Mouse (Mus musculus): ENCODE data around the gene Slc36a2. TPM values are rescaled to one million over a fixed set of nuclear protein-coding genes. Genes with fewer than 3 reads are reported as not detected.

Slc36a2 gene
- polyA plus RNA-seq, 1 experiment from 2014 or later: 51.1 TPM

GRCm38 (mm10) chr11:55170501-55170900 is 14.4 kb downstream of the Slc36a2 start:
- no peak for ATAC-seq (ENCODE audit: low read depth)
- no peaks in the 10 kb centered on the region; the same call in none of the 2 replicates for H3K4me1 ChIP-seq (ENCODE audit: control insufficient read depth, low read depth, low read length)

GRCm38 (mm10) chr11:55168914-55169313 is 16.0 kb downstream of the Slc36a2 start:
- peak overlapping the region; percentile 56; the same call in 1 of the 2 replicates for H3K27ac ChIP-seq (ENCODE audit: low read length)

More at GRCm38 (mm10) chr11:55170501-55170900, 14.4 kb downstream of the Slc36a2 start:
- no peaks in the 10 kb centered on the region for H3K27me3 ChIP-seq (ENCODE audit: control insufficient read depth, insufficient read depth, low read depth, low read length)
- no peak overlapping the region for H3K4me3 ChIP-seq (ENCODE audit: low read depth, low read length)
- 62% methylated on average over 4 of the region's 4 CpGs for WGBS (ENCODE audit: insufficient replicate concordance)
- H3K4me2 ChIP-seq (ENCODE audit: low read depth, low read length): no peak overlapping the region
- H3K9me3 ChIP-seq (replicated peaks; ENCODE audit: control insufficient read depth, low read length): no peaks in the 10 kb centered on the region
- H3K36me3 ChIP-seq (ENCODE audit: control insufficient read depth, insufficient read depth): no peaks in the 10 kb centered on the region; the same call in 1 of the 2 replicates
- no peak overlapping the region for H3K27ac ChIP-seq (ENCODE audit: low read length)
- H3K9ac ChIP-seq (ENCODE audit: low read depth, low read length): no peak overlapping the region

GRCm38 (mm10) chr11:55168504-55168903 is 16.4 kb downstream of the Slc36a2 start:
- Histone ChIP-seq H3K4me1 (ENCODE audit: control insufficient read depth, low read depth, low read length) (no peaks in the 10 kb centered on the region; the same call in none of the 2 replicates), H3K36me3 (ENCODE audit: control insufficient read depth, insufficient read depth) (no peaks in the 10 kb centered on the region; the same call in 1 of the 2 replicates), H3K9me3 (replicated peaks; ENCODE audit: control insufficient read depth, low read length) (no peaks in the 10 kb centered on the region), H3K4me2 (ENCODE audit: low read depth, low read length) (no peak overlapping the region), H3K4me3 (ENCODE audit: low read depth, low read length) (no peak overlapping the region), H3K9ac (ENCODE audit: low read depth, low read length) (no peak overlapping the region), H3K27me3 (ENCODE audit: control insufficient read depth, insufficient read depth, low read depth, low read length) (no peaks in the 10 kb centered on the region), H3K27ac (ENCODE audit: low read length) (peak overlapping the region; percentile 56; the same call in 1 of the 2 replicates)
- 50% methylated on average over 4 of the region's 4 CpGs for WGBS (ENCODE audit: insufficient replicate concordance)
- ATAC-seq (ENCODE audit: low read depth): no peak

More at GRCm38 (mm10) chr11:55168914-55169313, 16.0 kb downstream of the Slc36a2 start:
- Histone ChIP-seq H3K9me3 (replicated peaks; ENCODE audit: control insufficient read depth, low read length) (no peaks in the 10 kb centered on the region), H3K27me3 (ENCODE audit: control insufficient read depth, insufficient read depth, low read depth, low read length) (no peaks in the 10 kb centered on the region), H3K4me2 (ENCODE audit: low read depth, low read length) (no peak overlapping the region), H3K4me3 (ENCODE audit: low read depth, low read length) (no peak overlapping the region), H3K9ac (ENCODE audit: low read depth, low read length) (no peak overlapping the region), H3K4me1 (ENCODE audit: control insufficient read depth, low read depth, low read length) (no peaks in the 10 kb centered on the region; the same call in none of the 2 replicates), H3K36me3 (ENCODE audit: control insufficient read depth, insufficient read depth) (no peaks in the 10 kb centered on the region; the same call in 1 of the 2 replicates)
- peak; percentile 68; the same call in 1 of the 2 replicates for ATAC-seq (ENCODE audit: low read depth)
- WGBS (ENCODE audit: insufficient replicate concordance): 68% methylated on average over 6 of the region's 6 CpGs

GRCm38 (mm10) chr11:55165748-55166147 is 19.1 kb downstream of the Slc36a2 start:
- Histone ChIP-seq H3K4me3 (ENCODE audit: low read depth, low read length) (no peak overlapping the region), H3K9ac (ENCODE audit: low read depth, low read length) (no peak overlapping the region), H3K36me3 (ENCODE audit: control insufficient read depth, insufficient read depth) (no peaks in the 10 kb centered on the region), H3K9me3 (replicated peaks; ENCODE audit: control insufficient read depth, low read length) (no peaks in the 10 kb centered on the region), H3K4me1 (ENCODE audit: control insufficient read depth, low read depth, low read length) (no peaks in the 10 kb centered on the region; the same call in none of the 2 replicates), H3K4me2 (ENCODE audit: low read depth, low read length) (no peak overlapping the region), H3K27me3 (ENCODE audit: control insufficient read depth, insufficient read depth, low read depth, low read length) (no peaks in the 10 kb centered on the region), H3K27ac (ENCODE audit: low read length) (no peak overlapping the region)
- 55% methylated on average over 6 of the region's 7 CpGs for WGBS (ENCODE audit: insufficient replicate concordance)
- no peak for ATAC-seq (ENCODE audit: low read depth)

GRCm38 (mm10) chr11:55164723-55165122 is 20.2 kb downstream of the Slc36a2 start:
- Histone ChIP-seq H3K36me3 (ENCODE audit: control insufficient read depth, insufficient read depth) (no peaks in the 10 kb centered on the region), H3K27ac (ENCODE audit: low read length) (no peak overlapping the region), H3K27me3 (ENCODE audit: control insufficient read depth, insufficient read depth, low read depth, low read length) (no peaks in the 10 kb centered on the region), H3K4me1 (ENCODE audit: control insufficient read depth, low read depth, low read length) (no peaks in the 10 kb centered on the region; the same call in none of the 2 replicates), H3K9ac (ENCODE audit: low read depth, low read length) (no peak overlapping the region), H3K4me2 (ENCODE audit: low read depth, low read length) (no peak overlapping the region), H3K9me3 (replicated peaks; ENCODE audit: control insufficient read depth, low read length) (no peaks in the 10 kb centered on the region), H3K4me3 (ENCODE audit: low read depth, low read length) (no peak overlapping the region)
- no peak for ATAC-seq (ENCODE audit: low read depth)
- 15% methylated on average over 3 of the region's 3 CpGs for WGBS (ENCODE audit: insufficient replicate concordance)

GRCm38 (mm10) chr11:55162670-55163069 is 22.2 kb downstream of the Slc36a2 start:
- Histone ChIP-seq H3K27ac (ENCODE audit: low read length) (no peak overlapping the region), H3K9me3 (replicated peaks; ENCODE audit: control insufficient read depth, low read length) (no peaks in the 10 kb centered on the region), H3K9ac (ENCODE audit: low read depth, low read length) (no peak overlapping the region), H3K4me1 (ENCODE audit: control insufficient read depth, low read depth, low read length) (no peaks in the 10 kb centered on the region), H3K36me3 (ENCODE audit: control insufficient read depth, insufficient read depth) (no peaks in the 10 kb centered on the region), H3K27me3 (ENCODE audit: control insufficient read depth, insufficient read depth, low read depth, low read length) (no peaks in the 10 kb centered on the region), H3K4me3 (ENCODE audit: low read depth, low read length) (no peak overlapping the region), H3K4me2 (ENCODE audit: low read depth, low read length) (no peak overlapping the region)
- 0 out of 2 replicates have a peak, but pooled peaks have one; percentile 19 for ATAC-seq (ENCODE audit: low read depth)
- WGBS (ENCODE audit: insufficient replicate concordance): 35% methylated on average over 9 of the region's 9 CpGs

- no peak overlapping the region for H3K4me2 ChIP-seq (ENCODE audit: low read depth, low read length)
- H3K27ac ChIP-seq (ENCODE audit: low read length): no peak overlapping the region
- no peaks in the 10 kb centered on the region for H3K9me3 ChIP-seq (replicated peaks; ENCODE audit: control insufficient read depth, low read length)
- no peak for ATAC-seq (ENCODE audit: low read depth)
- no peaks in the 10 kb centered on the region for H3K4me1 ChIP-seq (ENCODE audit: control insufficient read depth, low read depth, low read length)
- H3K27me3 ChIP-seq (ENCODE audit: control insufficient read depth, insufficient read depth, low read depth, low read length): no peaks in the 10 kb centered on the region
- WGBS (ENCODE audit: insufficient replicate concordance): 45% methylated on average over 13 of the region's 13 CpGs
- no peak overlapping the region for H3K4me3 ChIP-seq (ENCODE audit: low read depth, low read length)
- no peaks in the 10 kb centered on the region for H3K36me3 ChIP-seq (ENCODE audit: control insufficient read depth, insufficient read depth)
- H3K9ac ChIP-seq (ENCODE audit: low read depth, low read length): no peak overlapping the region
Measured at GRCm38 (mm10) chr11:55158785-55159359, 26.0 kb downstream of the Slc36a2 start.

- peak; percentile 37; the same call in 1 of the 2 replicates for ATAC-seq (ENCODE audit: low read depth)
- Histone ChIP-seq H3K4me3 (ENCODE audit: low read depth, low read length) (no peak overlapping the region), H3K9me3 (replicated peaks; ENCODE audit: control insufficient read depth, low read length) (no peaks in the 10 kb centered on the region), H3K36me3 (ENCODE audit: control insufficient read depth, insufficient read depth) (no peaks in the 10 kb centered on the region), H3K27ac (ENCODE audit: low read length) (no peak overlapping the region), H3K27me3 (ENCODE audit: control insufficient read depth, insufficient read depth, low read depth, low read length) (no peaks in the 10 kb centered on the region), H3K4me2 (ENCODE audit: low read depth, low read length) (no peak overlapping the region), H3K4me1 (ENCODE audit: control insufficient read depth, low read depth, low read length) (no peaks in the 10 kb centered on the region), H3K9ac (ENCODE audit: low read depth, low read length) (no peak overlapping the region)
- WGBS (ENCODE audit: insufficient replicate concordance): 20% methylated on average over 6 of the region's 6 CpGs
Measured at GRCm38 (mm10) chr11:55155070-55155421, 29.8 kb downstream of the Slc36a2 start.

- H3K4me2 ChIP-seq (ENCODE audit: low read depth, low read length): no peak overlapping the region
- no peaks in the 10 kb centered on the region for H3K4me1 ChIP-seq (ENCODE audit: control insufficient read depth, low read depth, low read length)
- H3K27me3 ChIP-seq (ENCODE audit: control insufficient read depth, insufficient read depth, low read depth, low read length): no peaks in the 10 kb centered on the region
- H3K9ac ChIP-seq (ENCODE audit: low read depth, low read length): no peak overlapping the region
- no peak overlapping the region for H3K4me3 ChIP-seq (ENCODE audit: low read depth, low read length)
- peak overlapping the region; percentile 48; the same call in 1 of the 2 replicates for H3K27ac ChIP-seq (ENCODE audit: low read length)
- WGBS (ENCODE audit: insufficient replicate concordance): 10% methylated on average over 3 of the region's 3 CpGs
- H3K9me3 ChIP-seq (replicated peaks; ENCODE audit: control insufficient read depth, low read length): no peaks in the 10 kb centered on the region
- ATAC-seq (ENCODE audit: low read depth): no peak
- no peaks in the 10 kb centered on the region for H3K36me3 ChIP-seq (ENCODE audit: control insufficient read depth, insufficient read depth)
Measured at GRCm38 (mm10) chr11:55154398-55155069, 30.3 kb downstream of the Slc36a2 start.

All from liver, embryonic 16.5 days (tissue).